Mouse (Mus musculus): ENCODE data around the gene Bloc1s3.

DNA sequence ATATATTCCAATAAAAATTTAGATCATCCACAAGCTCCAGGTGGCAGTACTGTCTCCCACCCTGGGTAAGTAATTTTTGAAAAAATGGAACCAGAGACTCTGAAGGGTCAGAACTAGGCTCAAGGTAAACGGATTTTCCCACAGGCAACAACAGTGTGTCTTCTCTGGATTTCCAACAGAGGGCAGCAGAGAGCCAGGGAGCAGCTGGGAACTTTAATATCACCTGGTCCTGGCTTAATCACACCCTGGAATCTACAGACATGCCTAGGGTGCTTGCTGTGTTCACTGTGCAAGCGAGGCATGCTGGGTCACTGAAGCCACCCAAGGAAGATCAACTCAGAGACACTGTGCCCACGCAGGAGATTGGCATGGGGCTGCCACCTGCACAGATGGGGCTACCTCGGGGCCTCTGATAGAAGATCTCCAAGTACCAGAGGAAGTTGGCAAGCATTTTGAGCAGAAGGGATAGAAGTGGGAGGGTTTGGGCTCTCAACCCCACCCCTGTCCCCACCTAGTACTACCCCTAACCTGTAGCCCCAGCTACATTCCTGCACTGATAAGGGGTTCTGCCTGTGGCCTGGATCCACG is 4.6 kb downstream of the Bloc1s3 start:
- peak; percentile 93 for TF ChIP-seq CTCF (IDR thresholded peaks at IDR 0.05)
- TF ChIP-seq EP300 (IDR thresholded peaks at IDR 0.05), result no peak
